In genomic region chr1:134774728-134775287, GRCm38 (mm10) we compare ENCODE assay signal across 9 mouse cellular contexts.
DNase-seq lines count a peak whose midpoint lies in the region; ATAC-seq and TF ChIP-seq lines count a peak whose summit lies in the region.
"Had no signal": no experiment of that assay in that cellular context is flagged by ENCODE, and none has a peak within 500 bp of the region (broad histone marks: within the 10 kb centered on the region; RNA-seq: fewer than 3 reads in every experiment).

No protein-coding gene starts in this region.

- no peak for ATAC-seq in heart, embryonic 16.5 days (replicated peaks; ENCODE audit: extremely low read depth, insufficient read depth, low FRiP score)
- ATAC-seq in limb, embryonic 11.5 days (ENCODE audit: insufficient number of reproducible peaks, low FRiP score, low TSS enrichment, low read depth) = no peak
- ATAC-seq in CD4-positive, CD25-positive, alpha-beta regulatory T cell, adult 4 months = no peak

- H3K36me3 ChIP-seq in heart, embryonic 16.5 days (ENCODE audit: control insufficient read depth, insufficient read depth) = peaks cover 17% of the 10 kb centered on the region
- H3K36me3 ChIP-seq in limb, embryonic 11.5 days (ENCODE audit: control insufficient read depth, insufficient read depth, low read length) = no peaks in the 10 kb centered on the region; the same call in 1 of the 2 replicates

- peak; percentile 68 for DNase-seq in gastrocnemius, adult 2 months
- no peak for DNase-seq in gastrocnemius, postnatal 4 days (ENCODE audit: low spot score in 2 of 2)
- DNase-seq in limb, embryonic 11.5 days (ENCODE audit: low spot score) = no peak
- DNase-seq in right cerebral cortex, adult 2 months (ENCODE audit: low spot score in 2 of 2) = no peak
- DNase-seq in retina, embryonic 14.5 days (ENCODE audit: low spot score) = no peak

- no peak for TF ChIP-seq CTCF in gastrocnemius, adult 2 months (IDR thresholded peaks at IDR 0.05)

- peaks cover 15% of the 10 kb centered on the region for H3K4me1 ChIP-seq in brown adipose tissue, adult 24 weeks (ENCODE audit: control insufficient read depth, insufficient read depth, insufficient read length, low read length)
- peaks cover 29% of the 10 kb centered on the region for H3K4me1 ChIP-seq in heart, embryonic 16.5 days (ENCODE audit: control insufficient read depth, insufficient read depth, low read length)
- peaks cover 15% of the 10 kb centered on the region for H3K4me1 ChIP-seq in limb, embryonic 11.5 days (ENCODE audit: control insufficient read depth, insufficient read depth, low read length)

- no peaks in the 10 kb centered on the region for H3K27me3 ChIP-seq in heart, embryonic 16.5 days (ENCODE audit: control insufficient read depth, insufficient read depth, low read length)
- H3K27me3 ChIP-seq in limb, embryonic 11.5 days (ENCODE audit: control insufficient read depth, insufficient read depth, low read length) = no peaks in the 10 kb centered on the region
- H3K27me3 ChIP-seq: megakaryocyte, embryonic 14.5 days had no signal

- no peak overlapping the region for H3K4me3 ChIP-seq in gastrocnemius, adult 2 months
- H3K4me3 ChIP-seq in brown adipose tissue, adult 24 weeks (ENCODE audit: insufficient read depth, low read depth, low read length) = no peak overlapping the region
- no peak overlapping the region for H3K4me3 ChIP-seq in heart, embryonic 16.5 days (ENCODE audit: low read length)
- H3K4me3 ChIP-seq in limb, embryonic 11.5 days (ENCODE audit: low read depth, low read length) = no peak overlapping the region
- H3K4me3 ChIP-seq: megakaryocyte, embryonic 14.5 days had no signal

- H3K9ac ChIP-seq in heart, embryonic 16.5 days (ENCODE audit: low read length) = no peak overlapping the region
- H3K9ac ChIP-seq in limb, embryonic 11.5 days (ENCODE audit: low read length) = no peak overlapping the region

- intact Hi-C loops in gastrocnemius, adult 2 months (cut with DNase I) = no loop called here

- H3K27ac ChIP-seq in gastrocnemius, adult 2 months = peak overlapping the region; percentile 80
- peak overlapping the region; percentile 56 for H3K27ac ChIP-seq in brown adipose tissue, adult 24 weeks (replicated peaks; ENCODE audit: low read depth, low read length)
- peak overlapping the region; percentile 3; the same call in 1 of the 2 replicates for H3K27ac ChIP-seq in heart, embryonic 16.5 days (ENCODE audit: low read length)
- 0 out of 2 replicates have a peak overlapping the region, but pooled peaks have one; percentile 30 for H3K27ac ChIP-seq in limb, embryonic 11.5 days (replicated peaks; ENCODE audit: low read depth, low read length)

- H3K9me3 ChIP-seq in heart, embryonic 16.5 days (replicated peaks; ENCODE audit: control insufficient read depth, low read length) = no peaks in the 10 kb centered on the region
- H3K9me3 ChIP-seq in limb, embryonic 11.5 days (ENCODE audit: control insufficient read depth, low read length) = no peaks in the 10 kb centered on the region
- H3K9me3 ChIP-seq: megakaryocyte, embryonic 14.5 days had no signal

- 54% methylated on average over 6 of the region's 6 CpGs for WGBS in heart, embryonic 16.5 days
- WGBS in limb, embryonic 11.5 days = 32% methylated on average over 6 of the region's 6 CpGs

- no peak overlapping the region for H3K4me2 ChIP-seq in heart, embryonic 16.5 days (ENCODE audit: low read depth, low read length)
- H3K4me2 ChIP-seq in limb, embryonic 11.5 days (ENCODE audit: low read depth, severe bottlenecking) = 0 out of 2 replicates have a peak overlapping the region, but pooled peaks have one; percentile 7

Comparison
In these comparisons a context has a peak if more than half of its experiments do, and no peak if none do; other contexts are left out.
1. H3K27ac ChIP-seq: peak in every context shown above with its lines; median percentile 80 in gastrocnemius, adult 2 months; 56 in brown adipose tissue, adult 24 weeks; 30 in limb, embryonic 11.5 days; 3 in heart, embryonic 16.5 days.